ENCODE assay signal across 9 mouse cellular contexts in the genomic region with DNA sequence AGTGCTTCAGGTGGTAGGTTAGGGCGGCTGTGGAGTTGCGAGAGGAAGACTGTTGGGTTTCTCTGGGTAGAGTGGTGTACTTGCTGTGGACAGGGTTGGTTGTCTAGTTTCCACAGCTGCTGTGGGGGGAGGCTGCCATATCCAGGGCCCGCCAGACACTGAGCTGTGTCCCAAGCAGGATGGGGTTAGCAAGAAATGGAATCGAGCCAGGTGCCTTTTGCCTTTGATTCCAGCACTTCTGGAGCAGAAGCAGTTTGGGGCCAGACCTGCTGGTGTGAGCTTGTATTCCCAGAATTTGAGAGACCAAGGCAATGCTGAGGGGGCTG. TPM values are rescaled to one million over a fixed set of nuclear protein-coding genes. Genes with fewer than 3 reads are reported as not detected.
DNase-seq lines count a peak whose midpoint lies in the region; ATAC-seq and TF ChIP-seq lines count a peak whose summit lies in the region.
"Had no signal": no experiment of that assay in that cellular context is flagged by ENCODE, and none has a peak within 500 bp of the region (broad histone marks: within the 10 kb centered on the region; RNA-seq: fewer than 3 reads in every experiment).

No protein-coding gene starts in this region.

- intact Hi-C loops in left cerebral cortex, postnatal 10 days (cut with DNase I): no loop called here

- 0 out of 2 replicates have a peak, but pooled peaks cover 1% of the 10 kb centered on the region for H3K4me1 ChIP-seq in bone marrow, adult 2 months (ENCODE audit: control insufficient read depth, insufficient read depth, low read length)
- peaks cover 29% of the 10 kb centered on the region for H3K4me1 ChIP-seq in hindbrain, embryonic 15.5 days (replicated peaks)
- peaks cover 45% of the 10 kb centered on the region for H3K4me1 ChIP-seq in liver, embryonic 15.5 days (replicated peaks)

- H3K9ac ChIP-seq in hindbrain, embryonic 15.5 days: peak overlapping the region; percentile 91
- peak overlapping the region; percentile 91 for H3K9ac ChIP-seq in liver, embryonic 15.5 days

- peak; percentile 65 for DNase-seq in cerebellum, adult 9-11 months
- DNase-seq in cerebellum, adult 11 months: no peak
- no peak for DNase-seq in ovary, adult 18-20 months (ENCODE audit: low spot score)
- no peak for DNase-seq in left cerebral cortex, postnatal 10 days (ENCODE audit: extremely low spot score in 1 of 2, low spot score in 2 of 2)
- no peak for DNase-seq in embryo, embryonic 11 days

- H3K4me3 ChIP-seq in bone marrow, adult 2 months (replicated peaks; ENCODE audit: control insufficient read depth, low read depth, low read length): peak overlapping the region; percentile 36
- peak overlapping the region; percentile 75 for H3K4me3 ChIP-seq in hindbrain, embryonic 15.5 days
- peak overlapping the region; percentile 87 for H3K4me3 ChIP-seq in liver, embryonic 15.5 days (replicated peaks)

- no peak overlapping the region for H3K27ac ChIP-seq in bone marrow, adult 2 months (ENCODE audit: control insufficient read depth, insufficient read depth, low read depth, low read length, poor library complexity)
- H3K27ac ChIP-seq in hindbrain, embryonic 15.5 days (replicated peaks): no peak overlapping the region
- peak overlapping the region; percentile 95 for H3K27ac ChIP-seq in liver, embryonic 15.5 days (replicated peaks)

- TF ChIP-seq POLR2A in bone marrow, adult 2 months (IDR thresholded peaks at IDR 0.05; ENCODE audit: borderline replicate concordance, control insufficient read depth, low read depth, low read length): no peak

- H3K9me3 ChIP-seq in hindbrain, embryonic 15.5 days: no peaks in the 10 kb centered on the region
- no peaks in the 10 kb centered on the region for H3K9me3 ChIP-seq in liver, embryonic 15.5 days (replicated peaks)

- H3K36me3 ChIP-seq in hindbrain, embryonic 15.5 days: peaks cover 41% of the 10 kb centered on the region
- H3K36me3 ChIP-seq in liver, embryonic 15.5 days (replicated peaks): peaks cover 60% of the 10 kb centered on the region

- 16% methylated on average over 4 of the region's 4 CpGs for WGBS in bone marrow, adult 2 months
- 78% methylated on average over 4 of the region's 4 CpGs for WGBS in hindbrain, embryonic 15.5 days
- 16% methylated on average over 4 of the region's 4 CpGs for WGBS in liver, embryonic 15.5 days (ENCODE audit: insufficient replicate concordance)

- no peak for ATAC-seq in hindbrain, embryonic 15.5 days (ENCODE audit: low FRiP score, low read depth)
- no peak for ATAC-seq in liver, embryonic 15.5 days (ENCODE audit: insufficient read depth)

- H3K4me2 ChIP-seq in hindbrain, embryonic 15.5 days: peak overlapping the region; percentile 70
- peak overlapping the region; percentile 84 for H3K4me2 ChIP-seq in liver, embryonic 15.5 days

- TF ChIP-seq CTCF in bone marrow, adult 2 months (IDR thresholded peaks at IDR 0.05; ENCODE audit: control insufficient read depth, insufficient read depth, low read length): no peak

- no peaks in the 10 kb centered on the region for H3K27me3 ChIP-seq in hindbrain, embryonic 15.5 days
- no peaks in the 10 kb centered on the region for H3K27me3 ChIP-seq in liver, embryonic 15.5 days

RNA-seq across cellular contexts. Expression of a gene that starts 2.1 kb away (rescaled TPM):
- 866 and 1,228 TPM in 2 replicates for polyA plus RNA-seq in bone marrow, adult 2 months (2011; ENCODE audit: insufficient read depth, insufficient read length, low replicate concordance, missing spikeins)
- polyA plus RNA-seq in hindbrain, embryonic 15.5 days (2015; fragmentation: Nextera tagmentation; extraction: Ambion mirVana): 1,106 and 1,236 TPM in 2 replicates
- polyA plus RNA-seq in liver, embryonic 15.5 days (2015; fragmentation: Nextera tagmentation; extraction: Ambion mirVana): 1,016 and 1,167 TPM in 2 replicates
- 100 to 1,000 TPM; 577 to 615 TPM for total RNA-seq in left cerebral cortex, postnatal 10 days (2021)

RNA-seq across cellular contexts. Expression of a gene that starts 10.9 kb away (rescaled TPM):
- polyA plus RNA-seq in bone marrow, adult 2 months (2011; ENCODE audit: insufficient read depth, insufficient read length, low replicate concordance, missing spikeins): 82.1 and 126 TPM in 2 replicates
- polyA plus RNA-seq in hindbrain, embryonic 15.5 days (2015; fragmentation: Nextera tagmentation; extraction: Ambion mirVana): 0.17 and 0.46 TPM in 2 replicates
- 6.0 and 7.2 TPM in 2 replicates for polyA plus RNA-seq in liver, embryonic 15.5 days (2015; fragmentation: Nextera tagmentation; extraction: Ambion mirVana)
- under 1 TPM; 0.30 TPM for total RNA-seq in left cerebral cortex, postnatal 10 days (2021)

RNA-seq across cellular contexts. Expression of a gene that starts 16.4 kb away (rescaled TPM):
- polyA plus RNA-seq in bone marrow, adult 2 months (2011; ENCODE audit: insufficient read depth, insufficient read length, low replicate concordance, missing spikeins): not detected in 2 replicates
- polyA plus RNA-seq in hindbrain, embryonic 15.5 days (2015; fragmentation: Nextera tagmentation; extraction: Ambion mirVana): 0.20 and 0.30 TPM in 2 replicates
- not detected in 2 replicates for polyA plus RNA-seq in liver, embryonic 15.5 days (2015; fragmentation: Nextera tagmentation; extraction: Ambion mirVana)
- total RNA-seq in left cerebral cortex, postnatal 10 days (2021): not detected
- total RNA-seq: heart, postnatal 14 days had no signal

RNA-seq across cellular contexts. Expression of a gene that starts 16.4 kb away (rescaled TPM):
- 178 and 354 TPM in 2 replicates for polyA plus RNA-seq in bone marrow, adult 2 months (2011; ENCODE audit: insufficient read depth, insufficient read length, low replicate concordance, missing spikeins)
- polyA plus RNA-seq in hindbrain, embryonic 15.5 days (2015; fragmentation: Nextera tagmentation; extraction: Ambion mirVana): 64.6 and 73.5 TPM in 2 replicates
- polyA plus RNA-seq in liver, embryonic 15.5 days (2015; fragmentation: Nextera tagmentation; extraction: Ambion mirVana): 41.7 and 46.4 TPM in 2 replicates
- total RNA-seq in left cerebral cortex, postnatal 10 days (2021): 10 to 100 TPM; 88.1 to 89.2 TPM

RNA-seq across cellular contexts. Expression of a gene that starts 16.5 kb away (rescaled TPM):
- polyA plus RNA-seq in bone marrow, adult 2 months (2011; ENCODE audit: insufficient read depth, insufficient read length, low replicate concordance, missing spikeins): not detected in 2 replicates
- not detected in 2 replicates for polyA plus RNA-seq in hindbrain, embryonic 15.5 days (2015; fragmentation: Nextera tagmentation; extraction: Ambion mirVana)
- polyA plus RNA-seq in liver, embryonic 15.5 days (2015; fragmentation: Nextera tagmentation; extraction: Ambion mirVana): not detected in 2 replicates
- not detected for total RNA-seq in left cerebral cortex, postnatal 10 days (2021)
- total RNA-seq: heart, postnatal 14 days had no signal

Comparison
In these comparisons a context has a peak if more than half of its experiments do, and no peak if none do; other contexts are left out.
1. H3K4me3 ChIP-seq: peak in every context shown above with its lines; median percentile 87 in liver, embryonic 15.5 days; 75 in hindbrain, embryonic 15.5 days; 36 in bone marrow, adult 2 months.
2. RNA of a gene that starts 10.9 kb away (polyA plus RNA-seq): 82.1 to 126 TPM in bone marrow, adult 2 months; 6.0 to 7.2 TPM in liver, embryonic 15.5 days and 0.17 to 0.46 TPM in hindbrain, embryonic 15.5 days; every median in the first group is over 10 times any median in the second.